Mouse (Mus musculus) kidney, adult 18-20 months (tissue): ENCODE measurements at regions not wholly inside any gene's neighbourhood (a gene's known extent, or its start where the extent isn't known, plus 50 kb on each side); places are given as distances from the start of the nearest gene placed in this dataset.

Source experiments
- DNase-seq: peaks from one replicate; pipeline ENCODE4 v3.0.0; 2021

DNA sequence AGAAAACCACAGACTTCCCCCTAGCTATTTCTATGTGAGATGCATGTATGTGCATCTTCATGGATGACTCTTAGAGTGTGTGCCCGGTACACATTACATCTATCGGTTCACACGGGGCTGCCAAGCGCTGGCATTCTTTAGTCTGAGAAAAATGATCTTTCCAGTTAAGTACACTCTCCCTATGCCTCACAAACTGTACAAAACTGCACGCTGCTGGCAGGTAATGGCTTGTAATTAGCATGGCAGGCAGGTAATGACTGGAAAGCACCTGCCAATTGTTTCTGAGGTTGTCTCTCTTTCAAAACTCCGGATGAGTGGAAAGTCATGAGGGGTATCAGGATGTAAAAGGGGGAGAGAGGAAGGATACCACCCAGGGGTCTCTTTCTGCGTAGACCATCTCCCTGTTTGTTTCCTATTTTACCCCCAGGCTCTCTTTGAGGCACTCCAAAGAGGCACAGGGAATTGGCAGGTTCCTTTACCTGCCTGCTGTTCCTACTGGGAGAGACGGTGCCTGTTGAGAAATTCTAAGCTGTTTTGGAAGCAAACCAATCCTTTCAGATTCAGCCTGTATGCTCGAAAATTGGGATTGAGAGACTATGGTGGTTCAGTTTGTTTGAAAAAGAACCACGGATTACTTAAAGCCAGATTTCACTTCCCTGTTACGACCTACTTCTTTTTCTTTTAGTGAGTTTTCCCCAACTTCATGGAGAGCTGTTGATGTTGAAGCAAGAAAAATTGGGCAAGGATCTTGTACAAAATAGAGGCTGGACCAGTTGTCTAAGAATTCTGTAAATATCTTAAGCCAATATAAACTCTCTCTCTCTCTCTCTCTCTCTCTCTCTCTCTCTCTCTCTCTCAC is 113.4 kb upstream of the Zeb2 start:
- no peak for DNase-seq

DNA sequence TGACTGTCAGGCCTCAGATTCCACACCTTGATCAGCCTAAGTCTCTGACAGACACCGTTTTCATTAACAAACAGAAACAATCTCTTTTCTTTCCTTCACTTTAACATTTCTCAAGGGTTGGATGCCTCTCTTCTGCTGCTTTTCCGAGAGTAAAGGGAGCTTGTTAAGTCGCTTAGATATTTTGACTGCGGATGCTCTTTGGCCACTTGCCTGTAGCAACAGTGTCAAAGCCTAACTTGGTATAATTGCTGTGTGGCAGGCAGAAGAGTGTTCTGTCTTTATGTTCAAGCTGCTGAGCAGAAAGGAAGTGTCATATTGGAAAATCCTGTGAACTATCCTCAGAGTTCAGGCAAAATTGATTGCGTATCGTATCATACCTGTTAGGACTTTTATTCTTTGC is 112.3 kb upstream of the Zeb2 start:
- no peak for DNase-seq

GRCm38 (mm10) chr2:45227276-45227944 is 110.2 kb upstream of the Zeb2 start:
- DNase-seq: no peak

DNA sequence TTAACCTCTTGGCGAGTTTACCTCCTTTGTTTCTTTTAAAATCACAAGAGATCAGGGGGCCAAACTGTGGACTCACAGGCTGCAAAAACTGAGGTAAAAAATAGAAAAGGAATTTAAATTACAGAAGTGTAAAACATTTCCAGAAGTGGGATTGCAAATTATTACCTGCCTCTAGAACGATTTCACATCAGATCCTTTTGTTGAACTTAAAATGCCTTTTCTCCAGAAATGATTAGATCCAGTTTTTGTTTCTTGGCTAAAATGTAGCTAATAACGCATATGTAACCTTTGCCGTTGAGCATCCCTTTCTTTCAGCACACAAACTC is 108.8 kb upstream of the Zeb2 start:
- DNase-seq: no peak

- no peak for DNase-seq
Observed at GRCm38 (mm10) chr2:45225364-45226044, 108.3 kb upstream of the Zeb2 start.

DNA sequence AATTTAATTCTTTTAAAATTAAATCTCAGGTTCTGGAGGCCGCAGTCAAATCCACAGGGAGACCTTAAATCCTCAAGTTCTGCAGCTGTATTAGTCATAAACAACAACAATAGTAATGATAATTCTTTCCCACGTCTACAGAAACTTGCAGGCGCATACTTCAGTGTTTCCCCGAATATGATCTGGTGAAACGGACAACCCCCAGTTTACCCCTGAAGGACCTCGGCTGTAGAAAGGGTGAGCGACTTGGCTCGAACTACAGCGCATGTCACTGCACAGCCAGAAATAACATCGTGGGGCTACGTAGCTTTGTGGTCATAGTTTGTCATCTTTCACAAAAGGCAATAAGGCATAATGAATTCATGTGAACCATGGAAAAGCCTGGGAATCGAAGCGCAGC is 105.0 kb upstream of the Zeb2 start:
- DNase-seq: no peak

DNA sequence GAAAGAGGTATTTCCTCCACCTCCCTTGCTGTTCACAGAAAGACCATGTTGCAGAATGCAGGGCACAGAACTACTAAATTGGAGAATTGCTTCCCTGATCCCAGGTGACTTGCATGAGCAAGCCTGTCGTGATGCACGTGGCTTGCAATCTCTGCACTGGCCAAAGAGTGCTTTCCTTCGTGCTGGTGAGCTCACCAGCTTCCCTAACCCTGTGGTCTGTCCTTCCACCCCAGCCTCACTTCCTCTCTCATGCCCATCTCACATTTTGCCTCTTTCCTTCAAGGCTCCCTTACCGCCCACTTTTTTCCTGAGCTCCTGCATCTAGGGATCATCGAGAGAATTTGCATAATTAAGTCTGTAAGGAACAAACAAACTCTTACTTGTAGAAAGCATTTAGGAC is 102.7 kb upstream of the Zeb2 start:
- no peak for DNase-seq

DNA sequence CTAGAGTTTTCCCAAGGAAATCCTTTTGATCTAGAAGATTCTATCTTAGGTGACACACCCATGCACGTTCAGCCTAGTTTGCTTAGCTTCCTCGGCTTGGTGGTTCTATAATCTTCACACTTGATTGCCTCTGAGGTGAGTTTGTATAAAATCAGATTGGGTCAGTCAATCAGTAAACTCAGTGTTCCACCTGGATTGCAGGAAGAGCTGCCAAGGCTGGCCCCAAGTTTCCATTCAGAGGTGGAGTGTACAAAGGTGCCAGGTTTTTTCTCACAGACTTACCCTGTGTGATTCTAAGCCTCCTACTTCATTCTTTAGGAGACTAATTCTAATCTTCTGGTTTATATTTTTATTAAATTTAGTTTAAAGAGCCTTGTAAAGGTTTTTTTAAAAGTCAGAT is 95.6 kb upstream of the Zeb2 start:
- DNase-seq: peak; percentile 46

DNA sequence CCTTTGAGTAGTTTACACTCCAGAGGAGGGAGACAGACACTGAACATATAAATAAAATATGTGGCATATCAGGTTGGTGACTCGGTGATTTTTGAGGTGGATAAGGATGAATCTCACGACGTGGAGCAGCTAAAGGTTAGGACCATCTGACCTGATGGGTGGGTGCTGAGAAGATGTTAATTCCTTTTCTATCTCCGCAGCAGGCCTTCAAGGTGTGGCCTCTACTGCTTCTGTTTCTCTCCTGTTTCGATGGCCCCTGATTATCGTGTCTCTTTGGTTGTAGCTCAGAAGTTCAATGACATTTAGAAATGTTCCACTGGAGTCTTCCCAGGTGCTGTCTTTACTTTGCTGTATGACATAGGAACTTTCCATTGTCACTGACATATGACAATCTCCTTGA is 91.3 kb upstream of the Zeb2 start:
- no peak for DNase-seq

- no peak for DNase-seq
Observed at GRCm38 (mm10) chr2:45205756-45206155, 88.6 kb upstream of the Zeb2 start.

DNA sequence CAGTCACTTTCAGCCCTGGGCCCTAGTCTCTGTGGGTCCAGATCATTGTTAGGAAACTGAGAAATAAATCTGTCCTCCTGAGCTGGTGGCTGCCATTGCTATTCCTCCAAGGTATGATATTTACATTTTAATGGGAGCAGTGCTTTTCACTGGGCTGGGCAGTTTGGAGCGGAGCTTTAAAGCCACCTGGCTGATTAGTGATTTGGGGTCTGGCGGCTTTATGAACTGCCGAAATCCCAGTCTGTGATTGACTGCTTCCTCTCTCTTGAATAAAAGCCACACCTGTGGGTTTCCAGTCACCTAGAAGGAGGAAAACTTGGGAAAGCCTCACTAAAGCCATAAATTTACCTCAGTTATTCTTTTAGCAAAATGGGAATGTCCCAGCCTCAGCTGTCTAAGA is 88.0 kb upstream of the Zeb2 start:
- DNase-seq: no peak

DNA sequence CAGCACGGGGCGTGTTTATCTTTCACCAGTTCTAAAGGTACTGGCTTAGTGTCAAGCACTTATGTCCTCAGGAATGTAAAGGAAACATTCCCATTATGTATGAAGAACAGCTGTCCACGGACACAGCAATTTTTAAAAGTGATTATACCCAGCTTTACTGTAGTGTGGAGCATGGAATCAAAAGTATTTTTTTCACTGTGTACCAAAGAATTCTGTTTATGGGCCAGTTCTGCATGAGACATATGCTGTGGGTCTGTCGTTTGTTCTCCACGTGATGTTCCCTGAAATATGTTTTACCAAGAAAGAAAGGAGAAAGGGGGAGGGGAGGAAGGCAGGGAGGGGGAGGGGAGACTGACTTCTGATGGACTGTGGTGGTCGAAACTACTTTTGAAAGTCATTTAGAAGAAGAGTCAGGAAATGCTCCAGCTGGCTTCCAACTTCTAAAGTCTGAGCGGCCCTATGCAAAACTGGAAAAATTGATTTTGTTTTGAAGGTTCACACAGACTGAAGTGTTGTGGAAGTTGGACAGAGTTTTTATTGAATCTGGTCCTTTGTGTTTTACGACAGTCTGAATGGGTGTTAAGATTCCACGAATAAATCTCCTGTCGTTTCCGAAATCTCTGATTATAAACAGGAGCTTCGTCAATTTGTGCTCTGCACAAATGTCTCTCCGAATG is 80.9 kb upstream of the Zeb2 start:
- DNase-seq: no peak

- no peak for DNase-seq
Observed at GRCm38 (mm10) chr2:45197342-45197741, 80.1 kb upstream of the Zeb2 start.

- no peak for DNase-seq
Observed at GRCm38 (mm10) chr2:45196511-45196910, 79.3 kb upstream of the Zeb2 start.

DNA sequence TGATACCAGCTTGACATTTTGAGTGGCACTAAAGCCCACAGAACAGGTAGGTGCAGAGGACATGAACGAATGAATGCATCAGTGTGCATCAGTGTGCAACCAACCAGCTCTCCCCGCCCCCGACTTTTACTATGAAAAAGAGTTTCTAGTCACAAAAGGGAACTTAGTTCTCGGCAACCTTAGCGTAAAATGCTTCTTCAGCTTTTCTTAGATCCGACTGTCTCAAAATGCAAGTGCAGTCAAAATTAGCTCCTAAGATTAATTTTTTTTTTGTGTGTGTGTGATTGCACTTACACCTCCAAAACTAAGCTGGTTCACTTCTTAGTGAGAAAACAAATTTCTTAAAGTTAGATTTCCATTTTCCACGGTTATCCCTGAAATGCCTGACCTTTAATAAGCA is 77.1 kb upstream of the Zeb2 start:
- DNase-seq: no peak

DNA sequence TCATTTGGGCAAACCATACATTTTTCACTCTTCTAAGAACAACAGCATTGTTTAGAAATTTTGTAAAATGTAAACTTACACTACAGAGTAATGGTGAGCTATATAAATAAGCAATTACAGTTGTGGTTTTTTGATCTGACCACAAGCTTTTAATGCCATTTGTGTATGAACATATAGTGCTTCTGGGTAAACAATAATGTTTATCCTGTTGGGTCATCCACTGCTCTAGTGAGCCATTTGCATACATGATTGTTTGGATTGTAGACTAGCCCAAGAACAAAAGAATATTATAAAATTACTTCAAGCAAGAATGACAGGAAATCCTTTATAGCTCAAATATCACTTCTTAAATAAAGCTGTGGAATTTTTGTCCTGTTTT is 68.4 kb upstream of the Zeb2 start:
- no peak for DNase-seq

DNA sequence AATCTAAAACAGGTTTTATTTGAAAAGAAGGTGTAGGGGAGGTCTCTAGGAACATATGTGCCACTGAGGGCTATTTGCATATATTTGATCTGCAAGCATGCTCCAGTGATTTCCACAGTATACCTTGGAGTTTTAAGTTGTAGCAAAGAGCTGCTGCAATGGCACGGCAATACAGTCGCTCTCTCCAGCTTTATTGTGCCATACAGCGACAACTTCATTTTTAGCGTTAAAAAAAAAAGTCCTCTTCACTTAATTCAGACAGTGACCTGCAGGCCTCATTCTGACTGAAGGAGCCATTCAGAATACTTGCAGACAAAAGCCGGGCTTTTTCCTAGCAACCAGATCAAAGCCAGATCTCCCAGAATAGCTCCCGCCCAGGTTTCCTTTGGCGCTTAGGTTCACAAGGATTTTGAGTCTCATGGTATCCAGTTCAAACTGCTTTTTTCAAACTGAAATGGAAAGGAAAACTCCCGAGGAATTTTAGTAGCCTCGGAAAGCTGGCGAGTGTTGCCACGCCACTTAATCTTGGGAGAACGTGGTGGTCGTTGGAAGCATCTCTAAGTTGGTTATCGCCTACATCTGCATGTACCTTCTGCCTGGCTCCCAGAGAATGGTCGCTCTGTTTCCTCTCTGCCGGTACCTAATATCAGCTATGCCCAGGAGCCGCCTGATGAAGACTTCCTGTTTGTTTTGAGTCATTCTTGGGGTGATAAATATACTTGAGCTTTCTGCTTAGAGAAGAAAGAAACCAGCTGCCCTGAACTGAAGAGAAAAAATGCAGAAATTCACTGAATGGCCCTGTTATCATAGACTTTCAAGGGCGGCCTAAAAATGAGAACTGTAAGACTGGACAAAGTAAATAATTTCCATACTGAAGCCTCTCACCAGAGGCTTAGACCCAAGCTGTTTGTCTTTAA is 67.8 kb upstream of the Zeb2 start:
- peak; percentile 21 for DNase-seq

DNA sequence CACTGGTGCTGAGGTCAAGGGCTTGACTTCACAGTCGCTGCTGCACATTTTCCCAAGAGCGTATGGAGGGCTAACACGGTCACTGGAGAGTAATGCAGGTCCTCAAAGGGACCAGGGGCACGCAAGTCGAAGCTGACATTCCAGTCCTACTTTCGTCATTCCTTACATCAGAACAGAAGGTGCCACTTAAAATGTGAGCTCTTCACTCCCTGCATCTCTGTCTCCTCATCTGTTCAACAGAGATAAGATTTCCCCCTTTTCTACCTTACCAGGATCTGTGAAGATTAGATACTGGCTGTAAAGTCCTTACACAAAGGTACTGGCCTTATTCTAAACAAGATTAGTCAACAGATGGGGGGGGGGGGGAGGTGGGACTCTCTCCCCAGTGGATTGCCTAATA is 67.0 kb upstream of the Zeb2 start:
- DNase-seq: no peak

- DNase-seq: no peak
Observed at GRCm38 (mm10) chr2:45182876-45183275, 65.7 kb upstream of the Zeb2 start.

DNA sequence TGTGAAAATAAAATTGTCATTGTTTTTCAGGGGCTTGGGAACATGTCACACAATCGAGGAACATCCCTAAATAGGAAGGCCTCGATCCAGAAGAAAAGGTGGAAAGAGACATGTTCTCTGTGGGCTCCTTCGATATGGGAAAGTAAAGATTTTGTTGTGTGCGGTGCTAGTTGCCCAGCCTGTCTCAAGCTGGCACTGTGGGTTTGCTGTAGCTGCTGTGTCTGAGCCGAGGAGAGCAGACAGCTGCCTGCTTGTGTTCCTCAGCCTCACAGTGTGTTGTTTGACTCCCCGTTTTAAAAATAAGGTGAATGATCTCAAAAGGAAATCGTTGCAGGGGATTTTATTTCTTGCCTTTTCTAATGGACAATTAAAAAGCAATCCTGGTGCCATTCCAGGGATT is 64.4 kb upstream of the Zeb2 start:
- DNase-seq: no peak

DNA sequence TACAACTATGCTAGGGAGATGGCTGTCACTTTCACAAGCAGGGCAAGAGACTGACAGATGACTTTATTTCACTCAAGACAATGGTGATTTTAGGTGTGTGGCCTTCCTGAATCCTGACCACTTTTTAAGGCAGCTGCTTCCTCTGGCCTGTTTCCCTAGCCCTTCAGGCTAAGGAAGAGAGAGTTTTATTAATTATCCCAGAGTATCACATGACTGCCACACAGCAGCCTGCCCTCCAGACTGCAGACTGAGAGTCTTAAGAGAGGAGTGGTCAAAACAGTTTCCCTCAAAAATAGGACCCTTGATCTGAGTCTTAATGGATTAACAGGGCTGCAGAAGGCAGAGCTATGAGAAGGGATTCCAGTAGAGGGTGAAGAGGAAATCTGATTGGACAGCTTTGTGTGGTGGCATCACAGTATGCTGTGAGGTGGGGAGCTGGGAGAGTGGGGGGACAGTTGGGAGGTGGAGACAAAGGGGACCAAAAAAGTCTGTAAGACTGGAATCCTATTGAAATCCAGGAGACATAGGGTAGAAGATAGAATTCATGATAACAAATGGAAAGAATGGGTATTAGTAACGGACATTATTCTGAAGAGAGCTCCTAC is 61.8 kb upstream of the Zeb2 start:
- no peak for DNase-seq

DNA sequence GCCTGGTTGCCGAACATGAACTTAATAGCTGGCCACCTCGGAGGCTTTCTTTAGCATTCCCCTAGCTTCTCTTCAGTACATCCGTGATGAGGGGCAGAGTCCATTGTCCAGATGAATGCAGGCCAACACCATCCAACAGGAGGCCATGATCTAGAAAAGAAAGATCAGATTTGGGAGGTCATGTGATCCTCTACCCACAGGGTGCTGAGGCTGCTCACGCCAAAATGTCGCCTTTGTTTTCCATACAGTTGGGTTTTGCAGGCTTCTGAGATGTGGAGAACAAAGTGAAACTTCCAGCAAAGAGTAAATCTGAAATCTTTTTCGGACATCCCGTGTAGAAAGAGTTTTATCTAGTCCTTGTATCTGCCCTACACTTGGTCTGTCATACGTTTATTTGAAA is 55.2 kb upstream of the Zeb2 start:
- no peak for DNase-seq
